Mouse (Mus musculus) spleen, postnatal 36 days (tissue): ENCODE data around the gene Wdr48.

Source experiments
- DNase-seq, 2 experiments: peaks; one replicate each; pipeline ENCODE4 v3.0.0; 2022; ENCODE audit warnings: low spot score in 2 of 2, mixed read lengths in 1 of 2

Wdr48 gene

DNA sequence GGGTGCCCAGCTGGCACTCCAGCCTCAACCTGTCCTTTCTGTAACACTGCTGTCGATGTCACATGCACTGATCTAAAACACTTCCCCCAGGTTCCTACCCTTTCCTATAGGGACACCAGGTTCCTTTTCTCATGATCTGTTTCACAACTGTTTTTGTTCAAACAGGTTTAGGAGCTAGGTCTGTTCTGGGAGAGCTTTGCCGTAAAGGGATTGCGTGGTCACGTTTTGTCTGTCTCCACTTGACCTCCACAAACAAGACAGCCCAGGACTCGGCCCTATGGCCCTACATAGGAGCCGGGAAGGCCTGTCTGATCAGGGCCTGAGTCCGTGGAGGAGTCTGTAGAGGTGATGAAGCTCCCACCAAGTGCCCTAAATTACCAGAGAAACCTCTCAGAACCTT is 75.1 kb downstream of the Wdr48 start:
- DNase-seq = no peak

DNA sequence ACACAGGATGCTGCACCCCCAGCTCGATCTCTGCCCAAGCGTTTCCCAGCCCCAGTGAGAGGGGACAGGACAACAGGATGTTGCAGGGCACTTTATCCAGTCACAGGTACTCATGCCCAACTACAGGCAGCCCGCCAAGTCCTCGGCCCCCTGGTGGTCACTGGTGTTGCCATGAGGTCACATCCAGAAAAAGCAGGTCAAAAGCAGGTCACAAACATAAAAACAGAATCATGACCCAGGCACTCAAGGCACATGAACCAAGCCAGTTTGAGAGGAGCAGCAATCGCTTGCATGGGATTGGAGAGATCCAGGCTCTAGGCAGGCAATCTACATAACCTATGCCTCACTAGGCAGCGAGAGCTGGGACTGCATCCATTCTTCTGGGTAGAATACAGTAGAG is 75.5 kb downstream of the Wdr48 start:
- DNase-seq = peak in 1 of 2 experiments; percentile 36

DNA sequence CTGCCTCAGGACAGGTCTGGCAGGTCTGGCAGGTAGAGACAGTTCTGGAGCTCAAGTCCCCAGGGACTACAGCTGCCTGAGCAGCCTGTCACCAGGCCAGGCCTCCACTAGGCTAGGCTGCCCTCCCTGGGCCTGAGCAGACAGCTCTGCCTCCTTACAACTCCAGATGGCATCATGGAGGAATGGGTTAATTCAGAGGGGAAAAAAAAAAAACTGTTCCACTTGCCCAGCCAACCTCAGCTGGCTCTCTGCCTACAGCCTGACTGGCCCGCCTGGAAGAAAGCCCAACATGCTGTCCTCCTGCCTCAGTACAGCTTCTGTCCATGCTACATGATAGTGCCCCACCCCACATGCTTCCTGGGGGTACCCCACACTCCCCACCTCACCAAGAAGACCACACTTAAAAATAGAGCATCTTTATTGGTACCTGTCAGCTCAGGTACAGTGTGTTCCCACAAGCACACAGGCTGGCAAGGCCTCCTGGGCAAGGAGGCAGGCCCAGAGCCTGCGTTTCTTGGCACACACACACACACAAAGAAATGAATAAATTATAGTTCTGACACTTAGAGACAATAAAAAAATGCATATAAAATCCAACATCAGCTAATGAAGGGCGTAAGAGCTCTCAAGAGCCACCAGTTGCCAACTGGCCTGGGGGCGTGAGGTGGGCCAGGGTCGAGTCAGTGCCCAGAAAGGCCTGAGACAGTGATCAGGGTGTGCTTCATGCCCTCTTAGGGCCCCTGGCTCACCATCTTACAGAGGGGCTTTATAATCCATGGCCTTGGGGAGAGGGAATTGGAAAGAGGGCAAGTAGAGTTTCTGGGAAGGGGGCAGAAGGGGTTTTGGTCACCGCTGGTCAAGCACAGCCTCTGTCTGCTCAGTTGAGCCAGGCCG is 76.3 kb downstream of the Wdr48 start:
- no peak for DNase-seq

DNA sequence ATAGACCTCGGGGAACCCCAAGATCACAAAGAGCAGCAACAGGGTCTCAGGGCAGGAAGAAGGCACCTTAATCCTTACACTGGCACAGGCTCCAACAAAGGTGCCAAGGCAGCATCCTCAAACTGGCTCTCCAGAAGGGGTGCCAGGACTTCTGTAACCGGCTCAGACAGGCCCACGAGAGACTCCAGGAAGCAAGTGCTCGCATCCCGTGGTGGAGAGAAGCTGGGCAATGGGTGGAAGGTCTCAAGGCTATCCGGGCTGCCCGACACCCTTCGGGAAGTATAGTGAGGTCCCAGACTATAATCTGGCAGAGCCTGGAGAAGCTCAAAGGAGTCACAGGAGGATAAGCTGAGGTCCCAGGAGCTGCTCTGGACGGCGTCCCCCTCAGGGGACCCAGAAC is 77.5 kb downstream of the Wdr48 start:
- no peak for DNase-seq

DNA sequence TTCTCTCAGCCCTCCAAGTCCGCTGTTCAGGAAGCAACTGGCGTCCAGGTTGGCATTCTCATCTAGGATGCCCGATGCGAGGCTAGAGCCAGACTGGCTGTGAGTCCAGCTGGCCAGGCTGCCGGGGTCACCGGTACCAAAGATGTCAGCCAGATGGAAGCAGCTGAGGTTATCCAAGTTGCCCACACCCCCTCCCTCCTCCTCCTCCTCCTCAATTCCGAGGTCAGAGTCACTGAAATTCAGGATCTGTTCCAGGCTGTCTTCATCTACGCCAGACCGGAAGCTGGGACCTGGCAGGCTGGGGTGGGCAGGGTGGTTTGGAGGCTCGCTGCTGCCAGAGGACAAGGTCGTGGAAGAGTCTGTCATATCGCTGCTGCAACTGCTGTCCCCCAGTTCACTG is 77.9 kb downstream of the Wdr48 start:
- DNase-seq = no peak

DNA sequence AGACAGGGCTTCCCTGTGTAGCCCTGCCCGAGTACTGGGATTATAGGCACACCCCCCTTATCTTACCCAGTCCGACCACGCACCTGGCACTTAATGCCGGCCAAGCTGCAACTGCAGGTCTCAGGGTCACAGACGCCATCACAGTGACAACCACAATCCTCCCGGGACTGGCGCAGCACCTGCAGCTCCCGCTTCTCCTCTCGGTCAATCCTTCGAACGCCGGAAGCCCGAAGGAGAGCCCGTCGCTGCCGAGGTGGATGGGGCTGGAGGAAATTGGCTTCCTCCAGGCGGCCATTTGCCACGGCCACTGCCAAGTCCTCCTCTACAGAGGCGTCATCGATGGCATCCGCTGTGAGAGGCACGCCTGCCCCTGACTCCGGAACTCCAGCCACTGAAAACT is 78.6 kb downstream of the Wdr48 start:
- no peak for DNase-seq

DNA sequence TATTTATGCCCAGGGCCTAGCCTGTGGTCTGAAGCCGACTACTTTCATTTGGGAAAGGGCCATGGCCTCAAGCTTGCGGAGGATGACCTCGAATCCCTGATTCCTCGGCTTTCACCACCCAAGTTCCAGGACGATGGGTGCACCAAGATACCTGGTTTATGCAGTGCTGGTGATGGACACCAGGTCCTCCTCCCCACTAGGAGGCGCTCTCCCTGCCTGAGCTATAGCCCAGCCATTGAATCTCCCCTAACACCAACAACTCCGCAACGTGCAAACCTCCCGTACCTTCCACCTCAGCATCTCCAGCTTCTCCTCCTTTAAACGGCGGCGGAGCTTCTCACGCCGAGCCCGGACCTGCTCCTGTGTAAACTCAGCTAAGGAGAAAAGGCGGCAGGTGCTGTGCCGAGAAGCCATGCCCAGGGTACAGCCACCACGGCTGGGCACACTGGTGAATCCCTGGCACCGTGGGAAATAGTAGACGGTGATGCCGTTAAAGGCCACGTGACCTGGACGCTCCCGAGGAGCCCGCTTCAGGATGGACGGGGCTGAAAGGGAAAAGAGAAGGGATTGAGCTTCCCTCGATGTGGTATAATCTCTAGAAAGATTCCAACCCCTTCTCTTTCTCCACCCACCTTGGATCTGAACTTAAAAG is 79.3 kb downstream of the Wdr48 start:
- no peak for DNase-seq

DNA sequence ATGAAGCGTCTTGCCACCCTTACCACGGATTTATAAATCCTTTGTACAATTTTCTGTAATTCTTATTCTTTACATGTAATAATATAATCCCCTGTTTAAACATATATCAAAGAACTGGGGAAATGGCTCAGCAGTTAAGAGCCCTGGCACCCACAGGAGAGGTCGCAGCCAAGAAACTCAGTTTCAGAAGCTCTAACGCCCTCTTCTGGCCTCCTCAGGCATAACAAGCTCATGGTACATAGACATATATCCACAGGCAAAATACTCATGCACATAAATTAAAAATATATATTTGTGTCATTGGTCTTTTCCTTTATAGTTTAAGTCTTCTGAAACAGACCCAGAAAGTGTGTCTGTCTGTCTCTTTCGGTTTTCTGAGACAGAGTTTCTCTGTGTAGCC is 79.9 kb downstream of the Wdr48 start:
- no peak for DNase-seq

DNA sequence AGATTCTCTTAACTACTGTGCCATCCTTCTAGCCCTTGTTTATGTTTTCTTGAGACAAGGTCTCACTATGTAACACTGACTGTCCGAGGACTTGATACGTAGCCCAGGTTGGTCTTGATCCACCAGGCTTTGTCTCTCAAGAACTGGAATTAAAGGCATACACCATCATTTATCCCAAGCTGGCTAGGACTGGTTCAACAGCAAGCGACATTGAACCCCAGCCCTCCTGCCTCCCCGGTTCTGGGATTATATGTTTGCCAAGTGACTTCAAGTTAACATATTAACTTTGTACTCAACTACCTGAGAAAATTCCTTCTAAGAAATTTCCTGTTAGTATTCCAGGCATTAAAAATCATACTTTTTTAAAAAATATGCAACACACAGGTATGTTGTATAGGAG is 80.6 kb downstream of the Wdr48 start:
- no peak for DNase-seq
